Mouse (Mus musculus): Measurements from ENCODE around the gene Cdc26.

DNA sequence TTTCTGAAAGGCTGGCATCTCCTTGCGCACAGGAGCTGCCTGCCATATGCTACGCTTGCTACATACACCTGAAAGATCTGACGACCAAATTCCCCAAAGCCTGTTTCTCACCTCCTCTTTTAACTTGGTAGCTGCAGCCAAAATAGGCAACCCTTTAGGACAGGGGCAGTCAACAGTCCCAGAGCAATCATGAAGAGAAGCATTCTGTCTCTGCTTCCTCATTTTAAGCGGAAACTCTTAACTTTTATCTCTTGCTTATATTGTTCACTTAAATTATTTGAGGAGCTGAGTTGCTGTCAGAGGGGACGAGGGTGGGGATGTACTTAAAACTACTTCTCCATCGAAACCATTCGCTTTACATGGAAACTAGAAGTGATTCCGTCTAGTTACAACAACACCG, 21.2 kb upstream of the Cdc26 start:
- no peak for TF ChIP-seq MAX (IDR thresholded peaks at IDR 0.05)
- no peak for TF ChIP-seq USF1 (IDR thresholded peaks at IDR 0.05; ENCODE audit: low read depth)
- no peak for TF ChIP-seq MYOG (IDR thresholded peaks at IDR 0.05; ENCODE audit: control insufficient read depth, extremely low read depth, insufficient read length)

Data from C2C12 (cell line).